Mouse (Mus musculus) layer of hippocampus, adult 2 months (tissue): ENCODE data around the gene Arhgef38. TPM values are rescaled to one million over a fixed set of nuclear protein-coding genes. Genes with fewer than 3 reads are reported as not detected.

ENCODE experiments used
- DNase-seq, 2 experiments: peaks; one replicate each; pipeline ENCODE4 v3.0.0; 2022; ENCODE audit warnings: low spot score in 2 of 2
- H3K27ac ChIP-seq: fragments of 200-600 bp; 2 replicates; pipeline ENCODE4 v1.8.1; 2022
- H3K4me3 ChIP-seq: fragments of 200-600 bp; 2 replicates; pipeline ENCODE4 v1.8.1; 2022; ENCODE audit warnings: mild to moderate bottlenecking
- CTCF ChIP-seq: fragments of 200-600 bp; conservative IDR thresholded peaks from 2 replicates; pipeline ENCODE4 v1.8.1; 2022; ENCODE audit warnings: antibody characterized with exemption, mild to moderate bottlenecking, moderate library complexity
- total RNA-seq, 2 experiments: library from RNA; stranded (reverse); gene quantifications; 2 replicates each; pipeline ENCODE4 v1.2.3; 2021

The Arhgef38 gene
- total RNA-seq, 2 experiments from 2014 or later: not detected

DNA sequence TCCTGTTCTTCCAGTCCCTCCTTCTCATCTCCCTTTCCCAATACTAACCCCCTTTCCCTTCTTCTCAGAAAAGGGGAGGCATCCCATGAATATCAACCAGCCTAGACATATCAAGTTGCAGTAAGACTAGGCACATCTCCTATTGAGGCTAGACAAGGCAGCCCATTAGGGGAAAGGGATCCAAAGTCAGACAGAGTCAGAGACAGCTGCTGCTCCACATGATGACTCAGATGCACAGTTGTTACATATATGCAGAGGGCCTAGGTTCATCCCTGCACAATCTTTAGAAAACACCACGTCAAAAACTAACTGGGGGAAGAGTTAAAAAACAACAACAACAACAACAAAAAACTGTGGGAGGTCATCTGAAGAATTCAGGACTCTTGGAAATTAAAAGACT is 81.9 kb downstream of the Arhgef38 start:
- DNase-seq: no peak
- Histone ChIP-seq H3K4me3 (no peak overlapping the region), H3K27ac (no peak overlapping the region)
- TF ChIP-seq CTCF: no peak

DNA sequence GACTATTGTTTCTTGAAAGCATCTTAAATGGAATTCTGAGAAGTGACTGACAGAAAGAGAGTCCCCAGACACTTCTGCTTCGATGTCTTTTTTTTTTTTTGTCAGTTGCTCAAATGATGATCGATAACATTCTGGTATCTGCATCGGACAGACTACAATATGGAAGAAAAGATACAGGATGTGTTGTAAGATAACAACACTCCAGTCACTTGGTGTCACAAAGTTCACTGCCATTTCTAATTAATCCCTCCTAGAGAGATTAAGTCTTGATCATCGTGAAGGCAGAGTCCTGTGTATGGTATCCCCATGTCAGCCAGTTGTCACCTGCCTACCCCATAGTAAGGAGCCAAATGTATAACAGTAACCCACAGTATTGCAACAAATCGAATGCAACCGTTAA is 83.1 kb downstream of the Arhgef38 start:
- no peak for DNase-seq
- Histone ChIP-seq H3K27ac (no peak overlapping the region), H3K4me3 (no peak overlapping the region)
- TF ChIP-seq CTCF: no peak

DNA sequence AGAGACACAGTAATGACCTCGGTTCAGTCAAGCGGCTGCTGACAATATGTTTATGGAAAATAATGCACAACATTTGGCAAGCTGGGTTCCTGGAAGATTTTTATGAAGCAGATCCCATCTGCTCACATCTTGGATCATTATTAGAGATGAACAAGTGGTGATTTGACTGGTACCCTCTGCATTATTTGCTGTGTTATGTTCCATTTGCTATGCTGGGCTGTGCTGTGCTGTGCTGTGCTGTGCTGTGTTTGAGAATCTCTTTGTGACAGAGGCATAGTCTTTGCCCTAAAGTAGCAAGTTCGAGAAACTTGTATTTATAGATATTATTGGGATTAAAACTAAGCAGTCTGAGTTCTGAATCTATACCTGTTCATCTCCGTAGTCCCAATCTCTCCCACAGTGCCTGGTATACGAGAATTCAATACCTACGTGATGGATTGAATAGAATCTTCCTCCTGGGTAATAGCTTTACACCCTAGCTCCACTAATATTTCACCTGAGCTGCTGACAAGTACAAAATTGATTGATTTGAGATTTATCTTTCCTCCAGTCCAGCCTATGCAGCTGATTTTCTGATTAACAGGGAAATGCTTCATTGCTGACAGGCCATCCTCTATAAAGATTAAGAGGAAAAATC is 90.1 kb downstream of the Arhgef38 start:
- Histone ChIP-seq H3K27ac (no peak overlapping the region), H3K4me3 (no peak overlapping the region)
- DNase-seq: no peak
- TF ChIP-seq CTCF: no peak

DNA sequence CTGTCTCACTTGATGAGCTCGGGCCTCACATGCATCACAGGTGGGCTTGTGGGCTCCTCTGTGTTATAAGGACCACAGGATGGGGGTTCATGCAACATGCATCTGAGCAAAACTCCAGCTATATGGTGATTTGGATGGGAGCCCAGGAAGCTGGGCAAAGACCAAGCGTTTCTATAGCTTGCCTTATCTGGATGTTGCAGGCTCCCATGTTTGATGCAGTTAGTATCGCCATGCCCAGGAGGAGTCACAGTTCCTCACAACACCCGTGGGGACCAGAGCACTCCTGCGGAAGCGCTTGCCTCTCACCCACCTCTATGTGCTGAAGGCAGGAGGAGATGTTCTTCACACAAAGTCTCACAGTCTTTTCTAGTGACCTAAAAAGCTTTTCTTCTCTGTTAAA is 92.9 kb downstream of the Arhgef38 start:
- no peak for TF ChIP-seq CTCF
- H3K27ac ChIP-seq: no peak overlapping the region
- no peak for DNase-seq
- no peak overlapping the region for H3K4me3 ChIP-seq

DNA sequence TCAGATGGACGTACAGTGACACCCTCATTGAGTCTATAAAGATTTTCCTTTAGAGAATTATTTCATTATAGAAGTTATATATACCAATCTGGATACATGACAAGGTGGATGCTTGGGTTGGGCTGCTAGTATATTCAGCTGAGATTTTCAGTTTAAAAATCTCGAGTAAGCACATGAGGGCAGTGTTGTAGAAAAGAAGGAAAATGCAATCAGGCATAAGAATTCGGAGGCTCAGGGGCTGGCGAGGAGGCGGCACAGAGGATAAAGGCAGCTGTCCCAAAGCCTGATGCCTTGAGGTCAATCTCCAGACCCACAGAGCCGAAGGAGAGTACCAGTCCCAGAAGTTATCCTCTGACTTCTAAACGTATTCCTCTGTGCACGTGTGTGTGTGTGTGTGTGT is 102.1 kb downstream of the Arhgef38 start:
- no peak for DNase-seq
- no peak overlapping the region for H3K27ac ChIP-seq
- no peak overlapping the region for H3K4me3 ChIP-seq
- TF ChIP-seq CTCF: peak; percentile 60

DNA sequence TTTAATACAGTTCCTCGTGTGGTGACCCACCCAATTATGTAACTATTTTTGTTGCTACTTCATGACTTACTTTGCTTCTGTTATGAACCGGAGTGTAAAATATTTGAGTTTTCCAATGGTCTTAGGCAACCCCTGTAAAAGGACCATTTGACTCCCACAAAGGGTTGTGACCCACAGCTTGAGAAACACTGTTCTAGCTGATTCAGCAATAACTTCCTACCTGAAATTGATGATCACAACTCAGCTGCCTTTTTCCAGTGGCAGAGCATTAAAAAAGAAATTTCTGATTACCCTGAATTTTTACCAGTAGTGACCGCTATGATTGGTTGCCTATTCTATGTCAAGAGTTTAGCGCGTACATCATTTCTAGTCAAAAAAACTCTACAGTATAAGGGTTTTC is 103.4 kb downstream of the Arhgef38 start:
- TF ChIP-seq CTCF: no peak
- DNase-seq: no peak
- Histone ChIP-seq H3K27ac (no peak overlapping the region), H3K4me3 (no peak overlapping the region)

DNA sequence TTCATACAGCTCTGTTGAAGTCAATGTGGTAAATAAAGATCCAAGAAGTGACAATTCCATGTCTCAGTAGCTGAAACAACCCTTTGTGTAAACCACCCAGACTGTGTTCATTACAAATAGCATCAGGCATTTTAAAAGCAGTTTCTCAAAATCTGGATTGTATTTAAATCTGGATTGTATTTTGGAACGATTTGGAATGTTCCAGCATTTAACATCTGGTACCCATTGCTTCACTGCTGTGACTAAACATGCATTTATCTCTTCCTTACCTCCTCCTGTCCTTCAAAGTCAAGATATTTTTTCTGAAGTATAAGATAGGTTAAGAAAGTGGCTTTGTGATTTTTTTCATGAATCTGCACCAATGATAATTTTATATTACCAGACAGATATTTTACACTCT is 121.5 kb downstream of the Arhgef38 start:
- TF ChIP-seq CTCF: no peak
- Histone ChIP-seq H3K27ac (no peak overlapping the region), H3K4me3 (no peak overlapping the region)
- DNase-seq: no peak

DNA sequence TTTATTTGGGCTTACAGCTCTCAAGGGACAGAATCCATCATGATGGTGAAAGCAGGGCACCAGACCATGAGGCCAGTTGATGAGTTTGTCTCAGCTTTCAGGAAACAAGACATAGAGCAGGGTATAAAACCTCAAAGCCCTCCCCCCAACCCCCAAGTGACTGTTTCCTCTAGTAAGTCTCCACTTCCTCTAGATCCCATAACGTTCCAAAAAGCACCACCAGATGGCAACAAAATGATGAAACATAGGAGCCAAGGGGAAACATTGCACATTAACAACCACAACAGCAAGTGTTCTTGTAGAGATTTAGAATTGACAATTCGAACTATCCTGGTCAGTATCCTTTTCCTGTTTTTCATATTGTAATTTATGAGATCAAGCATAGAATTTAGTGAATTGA is 123.0 kb downstream of the Arhgef38 start:
- TF ChIP-seq CTCF: peak; percentile 76
- Histone ChIP-seq H3K4me3 (no peak overlapping the region), H3K27ac (no peak overlapping the region)
- peak; percentile 16 to 48 for DNase-seq

DNA sequence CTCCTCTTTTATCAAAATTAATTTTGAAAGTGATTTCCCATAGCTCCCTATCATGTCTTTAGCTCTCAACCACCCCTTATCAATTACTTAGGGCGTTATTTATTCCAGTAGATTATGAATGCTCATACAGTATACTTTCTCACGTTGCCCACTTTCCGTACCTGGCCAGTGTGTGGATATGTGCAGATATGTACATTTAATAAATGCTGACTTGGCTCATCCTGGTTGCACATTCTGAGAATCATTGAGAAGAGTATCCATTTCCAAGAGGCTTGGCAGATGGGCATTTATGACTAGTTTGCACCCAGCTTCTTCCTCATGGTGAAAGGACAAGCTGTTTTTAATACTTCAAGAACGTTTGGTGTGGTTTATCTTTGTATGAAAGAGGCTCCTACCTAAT is 124.9 kb downstream of the Arhgef38 start:
- H3K4me3 ChIP-seq: no peak overlapping the region
- DNase-seq: no peak
- no peak for TF ChIP-seq CTCF
- H3K27ac ChIP-seq: no peak overlapping the region

DNA sequence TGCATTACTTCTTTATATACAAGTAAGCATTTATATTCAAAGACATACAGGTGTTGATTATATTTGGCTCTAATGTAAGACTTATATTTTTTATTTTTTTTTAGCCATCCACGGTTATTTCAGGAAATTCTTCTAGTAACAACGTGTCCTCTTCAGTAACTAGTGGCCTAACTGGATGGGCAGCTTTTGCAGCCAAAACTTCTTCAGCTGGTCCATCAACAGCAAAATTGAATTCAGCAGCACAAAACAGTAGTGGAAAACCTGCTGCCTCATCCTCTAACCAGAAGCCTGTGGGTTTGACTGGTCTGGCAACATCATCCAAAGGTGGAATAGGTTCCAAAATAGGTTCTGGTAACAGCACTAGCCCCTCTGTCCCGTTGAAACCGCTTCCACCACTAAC is 126.0 kb downstream of the Arhgef38 start:
- TF ChIP-seq CTCF: no peak
- no peak overlapping the region for H3K27ac ChIP-seq
- no peak for DNase-seq
- no peak overlapping the region for H3K4me3 ChIP-seq

DNA sequence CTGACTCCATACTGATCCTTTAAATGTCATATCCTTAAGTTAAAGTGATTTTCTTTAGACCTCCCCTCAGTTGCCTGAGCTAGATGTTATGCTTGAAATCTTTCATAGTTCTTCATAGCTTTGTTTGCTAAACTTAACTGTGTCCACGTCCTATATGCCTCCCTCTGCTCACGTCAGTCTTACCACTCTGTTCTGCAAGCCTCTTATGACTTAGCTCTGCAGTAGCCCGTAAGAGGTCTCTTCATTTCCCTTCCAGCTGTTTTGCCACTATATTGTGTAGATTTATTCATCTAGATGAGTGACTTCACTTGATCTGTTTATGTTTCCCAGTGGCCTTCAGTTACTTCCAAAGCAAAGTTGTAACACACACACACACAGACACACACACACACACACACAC is 130.3 kb downstream of the Arhgef38 start:
- Histone ChIP-seq H3K4me3 (no peak overlapping the region), H3K27ac (no peak overlapping the region)
- no peak for DNase-seq
- no peak for TF ChIP-seq CTCF

DNA sequence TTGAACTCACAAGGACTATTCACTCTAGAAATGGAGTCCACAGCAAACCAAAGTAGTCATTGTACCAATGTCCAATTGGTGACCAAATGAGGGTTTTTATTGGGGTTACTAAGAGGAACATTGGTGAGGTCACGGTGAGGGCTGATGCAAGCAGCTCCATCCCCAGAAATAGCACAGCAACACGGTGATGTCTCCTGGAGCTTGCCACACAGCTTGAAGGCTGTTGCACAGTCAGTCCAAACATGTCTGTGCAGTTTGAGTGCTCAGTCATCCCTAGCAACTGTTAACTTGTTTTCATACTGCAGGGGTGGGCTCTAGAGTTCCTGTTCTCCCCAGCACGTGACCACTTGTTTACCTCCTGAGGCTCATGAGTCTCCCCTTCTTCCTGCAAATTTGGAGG is 131.0 kb downstream of the Arhgef38 start:
- Histone ChIP-seq H3K27ac (no peak overlapping the region), H3K4me3 (no peak overlapping the region)
- no peak for TF ChIP-seq CTCF
- DNase-seq: no peak

DNA sequence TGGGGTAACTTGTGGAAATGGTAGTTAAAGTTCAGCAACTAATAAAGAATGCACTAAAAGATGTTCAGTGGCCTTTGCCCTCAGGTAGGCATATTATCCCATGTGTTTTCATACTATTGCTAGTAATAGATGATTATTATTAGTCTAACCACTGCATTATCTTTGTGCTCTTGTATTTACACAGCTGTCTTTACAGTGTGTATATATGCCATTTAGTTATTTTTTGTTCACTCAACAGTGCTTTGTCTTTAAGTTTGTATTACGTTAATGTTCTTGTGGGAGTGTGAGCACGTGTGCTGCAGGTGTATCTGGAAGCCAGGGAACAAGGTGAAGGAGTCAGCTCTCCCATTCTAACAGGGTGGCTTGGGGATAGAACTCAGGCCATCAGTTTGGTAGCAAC is 135.8 kb downstream of the Arhgef38 start:
- H3K4me3 ChIP-seq: no peak overlapping the region
- no peak for TF ChIP-seq CTCF
- no peak overlapping the region for H3K27ac ChIP-seq
- DNase-seq: no peak

DNA sequence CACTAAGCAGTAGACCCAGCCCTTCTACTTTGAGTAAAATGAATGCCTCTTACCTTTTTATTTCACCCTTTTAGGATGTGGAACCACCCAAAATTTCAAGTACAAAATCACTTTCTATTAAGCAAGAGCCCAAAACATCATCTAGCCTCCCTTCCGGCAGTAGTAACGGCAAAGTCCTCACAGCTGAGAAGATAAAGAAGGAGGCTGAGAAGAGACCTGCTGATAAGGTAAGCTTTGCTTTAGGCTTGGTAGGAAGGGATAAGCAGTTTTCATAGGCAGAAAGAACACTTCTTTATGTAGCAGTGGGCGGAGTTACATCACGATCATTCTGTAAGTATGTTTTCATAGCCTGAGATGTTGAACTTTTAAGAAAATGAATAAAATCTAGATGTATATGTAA is 136.4 kb downstream of the Arhgef38 start:
- Histone ChIP-seq H3K4me3 (no peak overlapping the region), H3K27ac (no peak overlapping the region)
- no peak for TF ChIP-seq CTCF
- DNase-seq: no peak

DNA sequence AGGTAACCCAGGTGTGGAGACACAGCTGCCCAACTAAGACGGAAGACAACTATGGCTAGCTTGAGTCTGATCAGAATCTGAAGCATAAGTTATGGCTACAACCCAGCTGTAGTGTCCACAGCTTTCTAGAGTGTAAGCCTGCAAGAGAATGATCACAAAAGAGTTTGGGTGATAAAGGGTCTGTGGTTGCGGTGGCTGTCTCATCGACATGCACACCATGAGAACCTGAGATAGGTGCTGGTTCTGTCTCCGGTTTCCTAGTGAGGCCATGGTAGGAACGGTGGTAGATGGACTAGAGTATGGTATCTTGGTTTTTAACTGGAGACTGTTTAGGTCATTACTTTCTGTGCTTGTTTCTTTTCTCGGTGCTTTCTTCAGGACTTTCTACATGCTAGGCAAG is 136.8 kb downstream of the Arhgef38 start:
- no peak for TF ChIP-seq CTCF
- DNase-seq: no peak

More for the DNA sequence above, 136.8 kb downstream of the Arhgef38 start:
- Histone ChIP-seq H3K27ac (no peak overlapping the region), H3K4me3 (no peak overlapping the region)
